Mouse (Mus musculus) cerebellum, adult 2 months (tissue): ENCODE data around the gene Cdh12.

Source experiments
- CTCF ChIP-seq: fragments of 200-500 bp; IDR thresholded peaks from 2 replicates; pipeline ENCODE4 v1.5.1; 2011; ENCODE audit warnings: low read depth, mild to moderate bottlenecking, control low read depth, low read length, moderate library complexity, borderline replicate concordance; ENCODE audit not compliant: insufficient read depth
- POLR2A ChIP-seq: fragments of 200-500 bp; IDR thresholded peaks from 2 replicates; pipeline ENCODE4 v1.6.1; 2011; ENCODE audit warnings: low read length, control low read depth, borderline replicate concordance; ENCODE audit not compliant: insufficient read depth

- TF ChIP-seq POLR2A (no peak), CTCF (no peak)
Measured at GRCm38 (mm10) chr15:20835887-20836286, 386.8 kb downstream of the Cdh12 start.
